Mouse (Mus musculus): ENCODE measurements around the gene Apol10a. TPM values are rescaled to one million over a fixed set of nuclear protein-coding genes. Genes with fewer than 3 reads are reported as not detected.
"Not testable (repeated sequence)": the region's sequence is repeated elsewhere in the genome, so short reads cannot be mapped to it uniquely, and the experiment has no call there.

Apol10a gene
- polyA plus RNA-seq (2015; fragmentation: Nextera tagmentation; extraction: Ambion mirVana): not detected in 2 replicates

GRCm38 (mm10) chr15:77476693-77477092, at the start of gene Apol10a:
Gene Apol10a, plus strand, starts transcription at chr15:77477047.
- H3K4me3 ChIP-seq; H3K4me2 ChIP-seq; ATAC-seq (ENCODE audit: low FRiP score, low read depth); H3K36me3 ChIP-seq; H3K27ac ChIP-seq (replicated peaks); H3K27me3 ChIP-seq; H3K9ac ChIP-seq; H3K4me1 ChIP-seq (replicated peaks); H3K9me3 ChIP-seq: not testable (repeated sequence)
- WGBS: 89% methylated on average over 2 of the region's 2 CpGs

DNA sequence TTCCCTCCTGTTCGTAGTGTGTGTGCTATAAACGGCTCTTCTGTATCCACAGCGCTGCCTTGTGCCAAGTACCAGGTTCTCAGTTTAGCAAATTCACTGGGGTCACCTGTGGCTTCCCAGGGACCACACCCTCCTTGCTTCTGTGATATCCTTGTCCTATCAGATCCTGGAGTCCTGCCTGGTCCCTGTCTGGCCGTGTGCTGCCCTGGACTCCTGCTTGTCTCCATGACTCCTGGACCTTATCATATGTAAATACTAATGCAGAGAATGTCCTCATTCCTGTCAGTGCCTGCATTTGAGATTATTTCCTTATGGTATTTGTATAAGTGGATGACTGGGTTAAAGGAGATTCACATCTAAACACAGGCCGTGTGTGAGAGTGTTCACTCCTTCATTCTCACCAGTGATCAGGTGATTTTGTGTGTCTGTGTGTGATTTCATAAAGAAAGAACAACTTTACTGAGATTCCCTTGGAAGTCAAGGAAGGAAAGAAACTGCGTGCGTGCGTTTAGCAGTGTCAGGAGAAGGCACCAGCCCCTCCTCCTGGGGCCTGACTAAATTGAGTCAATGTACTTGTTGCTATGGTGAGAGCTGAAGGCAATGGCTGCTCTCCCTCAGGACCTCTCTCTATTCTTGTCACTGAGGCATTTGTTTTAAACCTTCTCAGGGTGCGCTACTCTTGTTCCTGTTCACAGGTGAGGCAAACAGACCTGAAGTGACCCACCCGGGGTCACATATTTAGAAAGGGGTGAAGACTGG, 48.0 kb upstream of the Apol10a start:
- H3K27me3 ChIP-seq; ATAC-seq (ENCODE audit: low FRiP score, low read depth); H3K36me3 ChIP-seq; H3K4me3 ChIP-seq; H3K9ac ChIP-seq; H3K27ac ChIP-seq (replicated peaks); H3K4me2 ChIP-seq; H3K4me1 ChIP-seq (replicated peaks); H3K9me3 ChIP-seq: not testable (repeated sequence)
- WGBS: 69% methylated on average over 9 of the region's 10 CpGs

- H3K27ac ChIP-seq (replicated peaks); H3K4me3 ChIP-seq; ATAC-seq (ENCODE audit: low FRiP score, low read depth); H3K9me3 ChIP-seq; H3K4me1 ChIP-seq (replicated peaks); H3K4me2 ChIP-seq; H3K27me3 ChIP-seq; H3K9ac ChIP-seq; H3K36me3 ChIP-seq: not testable (repeated sequence)
- WGBS: 75% methylated on average over 8 of the region's 8 CpGs
These were observed 32.1 kb upstream of the Apol10a start for GRCm38 (mm10) chr15:77444746-77445145.

DNA sequence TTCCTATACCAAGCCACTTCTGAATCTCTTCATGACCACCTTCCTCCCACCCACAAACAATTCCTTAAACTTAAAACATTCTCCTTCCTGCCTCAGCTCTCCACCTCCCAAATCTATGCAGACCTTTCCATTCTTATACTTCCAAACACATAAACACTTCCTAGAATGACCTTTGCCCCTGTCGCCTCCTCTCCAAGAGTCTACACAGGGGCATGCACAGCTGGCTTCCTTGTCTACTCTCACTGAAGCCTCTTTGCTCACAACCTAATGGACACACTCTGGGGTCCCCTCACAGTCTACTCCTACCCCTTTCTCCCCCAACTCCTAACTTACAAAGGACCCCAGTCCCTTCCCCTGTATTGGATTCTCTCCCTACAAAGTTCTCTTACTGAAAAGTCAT, 31.2 kb upstream of the Apol10a start:
- not testable (repeated sequence) for H3K27ac ChIP-seq (replicated peaks); H3K9ac ChIP-seq; H3K9me3 ChIP-seq; H3K27me3 ChIP-seq; H3K4me3 ChIP-seq; H3K36me3 ChIP-seq; ATAC-seq (ENCODE audit: low FRiP score, low read depth); H3K4me1 ChIP-seq (replicated peaks); H3K4me2 ChIP-seq
- WGBS: 92% methylated on average over 1 of the region's 1 CpGs

DNA sequence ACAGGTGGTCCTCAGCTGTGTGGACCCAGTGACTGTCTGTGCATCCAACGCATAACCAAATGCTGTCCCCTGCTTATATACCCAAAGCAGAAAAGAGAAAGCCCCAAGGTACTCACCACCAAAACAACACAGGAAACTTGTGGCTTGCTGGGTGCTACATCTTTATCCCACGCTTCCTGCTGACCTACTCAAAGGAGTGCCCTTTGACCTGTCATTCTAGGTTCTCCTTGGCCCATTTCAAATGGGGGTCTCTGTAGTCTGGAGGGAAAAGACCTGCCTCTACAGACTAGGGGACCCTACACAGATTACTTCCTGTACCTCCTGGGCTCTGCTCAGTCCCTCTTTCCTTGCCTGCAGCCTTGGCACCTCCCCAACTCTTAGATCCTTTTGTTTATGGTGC, 29.5 kb upstream of the Apol10a start, which contains the start of gene Apol7b:
Apol7b (minus strand) TSS at position 101 of the 400 bp plus-strand sequence.
- WGBS: 88% methylated on average over 2 of the region's 2 CpGs
- H3K9me3 ChIP-seq; H3K27me3 ChIP-seq; H3K4me1 ChIP-seq (replicated peaks); H3K36me3 ChIP-seq; ATAC-seq (ENCODE audit: low FRiP score, low read depth); H3K4me2 ChIP-seq; H3K27ac ChIP-seq (replicated peaks); H3K9ac ChIP-seq; H3K4me3 ChIP-seq: not testable (repeated sequence)

DNA sequence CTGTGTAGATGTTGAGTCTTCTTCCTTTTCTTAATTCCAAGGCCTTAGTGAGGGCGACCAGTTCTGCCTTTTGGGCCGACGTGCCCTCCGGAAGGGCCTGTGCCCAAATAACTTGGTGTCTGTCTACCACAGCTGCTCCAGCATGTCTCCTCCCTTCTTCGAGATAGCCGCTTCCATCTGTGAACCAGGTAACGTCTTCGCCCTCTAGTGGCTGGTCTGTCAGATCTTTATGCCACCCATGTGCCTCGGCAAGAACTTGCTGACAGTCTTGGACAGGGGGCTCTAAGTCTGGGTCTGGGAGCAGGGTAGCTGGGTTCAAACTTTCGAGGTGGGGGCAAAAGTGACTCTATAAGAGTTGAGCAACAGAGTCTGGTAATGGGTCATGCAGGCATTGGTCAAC, 26.9 kb upstream of the Apol10a start:
- not testable (repeated sequence) for H3K4me2 ChIP-seq; H3K9ac ChIP-seq; H3K4me1 ChIP-seq (replicated peaks); H3K27ac ChIP-seq (replicated peaks); H3K27me3 ChIP-seq; ATAC-seq (ENCODE audit: low FRiP score, low read depth); H3K9me3 ChIP-seq; H3K36me3 ChIP-seq; H3K4me3 ChIP-seq
- 57% methylated on average over 10 of the region's 10 CpGs for WGBS

DNA sequence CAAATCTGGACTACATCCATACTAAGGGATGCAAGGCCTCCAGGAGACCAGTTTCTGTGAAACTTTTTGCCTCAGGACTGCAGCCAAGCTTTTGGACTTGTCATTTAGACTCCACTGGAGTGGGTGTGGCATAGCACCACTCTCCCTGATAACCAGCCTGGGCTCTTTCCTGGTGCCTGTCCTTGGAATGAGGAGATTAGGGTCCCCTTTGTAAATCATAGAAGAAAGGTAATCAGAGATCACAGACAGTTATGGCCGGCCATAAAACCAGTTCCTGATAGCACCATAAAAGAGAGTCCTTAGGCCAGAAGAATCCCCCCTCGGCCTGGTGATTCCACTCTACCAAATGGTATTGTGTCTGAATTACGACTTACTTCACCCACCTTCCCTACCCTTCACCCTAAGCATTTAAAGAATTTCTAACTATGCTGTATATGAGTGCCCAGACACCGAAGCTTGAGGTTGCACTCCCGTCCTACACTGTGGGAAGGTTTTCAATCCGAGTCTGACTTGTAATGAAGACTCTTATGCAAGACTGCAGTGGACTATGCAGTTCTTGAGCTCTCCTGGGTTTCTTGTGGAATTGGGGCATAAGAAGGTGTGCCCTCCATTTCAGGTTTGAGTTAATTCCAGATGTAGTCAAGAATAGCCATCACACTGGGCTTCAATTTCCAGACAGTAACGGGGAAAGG, 2.0 kb upstream of the Apol10a start:
- H3K36me3 ChIP-seq; H3K4me3 ChIP-seq; H3K27me3 ChIP-seq; H3K9ac ChIP-seq; H3K9me3 ChIP-seq; ATAC-seq (ENCODE audit: low FRiP score, low read depth); H3K4me1 ChIP-seq (replicated peaks); H3K27ac ChIP-seq (replicated peaks); H3K4me2 ChIP-seq: not testable (repeated sequence)
- WGBS: 80% methylated on average over 7 of the region's 7 CpGs

DNA sequence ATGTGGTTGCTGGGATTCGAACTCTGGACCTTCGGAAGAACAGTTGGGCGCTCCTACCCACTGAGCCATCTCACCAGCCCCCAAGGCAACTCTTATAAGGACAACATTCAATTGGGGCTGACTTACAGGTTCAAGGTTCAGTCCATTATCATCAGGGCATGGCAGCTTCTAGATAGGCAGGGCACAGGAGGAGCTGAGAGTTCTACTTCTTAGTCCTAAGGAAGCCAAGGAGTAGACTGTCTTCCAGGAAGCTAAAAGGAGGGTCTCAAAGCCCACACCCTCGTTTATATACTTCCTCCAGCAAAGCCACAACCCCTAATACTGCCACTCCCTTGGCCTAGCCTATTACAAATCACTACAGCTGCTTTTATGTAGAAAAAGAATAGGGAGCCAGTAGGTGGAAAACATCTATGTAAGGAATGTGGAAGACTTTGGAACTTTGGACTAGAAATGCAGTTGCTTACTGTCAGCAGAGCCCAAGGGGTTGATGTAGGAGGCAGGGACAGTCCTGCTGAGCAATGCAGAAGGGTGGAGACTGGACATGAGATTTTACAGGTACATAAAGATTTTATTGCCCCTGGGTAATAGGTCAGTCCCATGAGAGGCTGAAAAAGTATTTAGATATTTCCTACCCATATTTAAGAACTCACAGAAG, 5.4 kb downstream of the Apol10a start:
- Histone ChIP-seq H3K27me3 (no peaks in the 10 kb centered on the region), H3K36me3 (no peaks in the 10 kb centered on the region), H3K4me3 (no peak overlapping the region), H3K4me1 (replicated peaks) (no peaks in the 10 kb centered on the region), H3K9me3 (no peaks in the 10 kb centered on the region), H3K9ac (no peak overlapping the region), H3K4me2 (no peak overlapping the region), H3K27ac (replicated peaks) (no peak overlapping the region)
- no peak for ATAC-seq (ENCODE audit: low FRiP score, low read depth)
- WGBS: 76% methylated on average over 4 of the region's 4 CpGs

DNA sequence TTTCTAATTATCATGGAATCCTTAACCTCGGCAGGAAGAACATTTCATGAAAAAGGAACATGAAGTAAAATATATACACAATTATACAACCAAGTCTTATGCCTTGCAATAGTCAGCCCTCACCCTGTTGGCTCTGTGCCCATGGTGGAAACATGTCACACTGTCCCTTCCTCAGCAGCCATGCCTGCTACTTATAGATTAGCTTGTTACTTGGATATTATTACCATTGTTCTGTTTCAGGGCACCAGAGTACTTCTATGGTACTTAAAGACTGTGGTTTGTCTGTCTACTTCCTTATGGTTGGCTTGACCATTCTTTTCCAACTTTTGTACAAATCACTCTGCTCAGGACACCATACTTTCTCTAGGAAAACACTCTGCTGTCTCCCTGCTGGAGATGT, 16.3 kb downstream of the Apol10a start:
- H3K27ac ChIP-seq (replicated peaks); H3K4me1 ChIP-seq (replicated peaks); H3K4me2 ChIP-seq; H3K4me3 ChIP-seq; H3K9ac ChIP-seq; H3K27me3 ChIP-seq; ATAC-seq (ENCODE audit: low FRiP score, low read depth); H3K9me3 ChIP-seq; H3K36me3 ChIP-seq: not testable (repeated sequence)
- no CpG with 5 or more reads among the region's 1 CpGs for whole genome bisulfite sequencing

- WGBS: 73% methylated on average over 1 of the region's 1 CpGs
These were observed 17.8 kb downstream of the Apol10a start for GRCm38 (mm10) chr15:77494694-77495093.

GRCm38 (mm10) chr15:77507966-77508365, 31.1 kb downstream of the Apol10a start, which contains the start of gene Apol11a:
Gene Apol11a, plus strand, starts transcription at chr15:77508271.
- not testable (repeated sequence) for H3K36me3 ChIP-seq; H3K27me3 ChIP-seq; H3K9me3 ChIP-seq; H3K27ac ChIP-seq (replicated peaks); H3K4me1 ChIP-seq (replicated peaks); ATAC-seq (ENCODE audit: low FRiP score, low read depth); H3K4me2 ChIP-seq; H3K9ac ChIP-seq; H3K4me3 ChIP-seq

More at GRCm38 (mm10) chr15:77494694-77495093, 17.8 kb downstream of the Apol10a start:
- not testable (repeated sequence) for ATAC-seq (ENCODE audit: low FRiP score, low read depth); H3K27ac ChIP-seq (replicated peaks); H3K9me3 ChIP-seq; H3K4me3 ChIP-seq; H3K36me3 ChIP-seq; H3K9ac ChIP-seq; H3K27me3 ChIP-seq; H3K4me2 ChIP-seq; H3K4me1 ChIP-seq (replicated peaks)

GRCm38 (mm10) chr15:77520596-77520995, 43.7 kb downstream of the Apol10a start:
- H3K27me3 ChIP-seq; H3K9ac ChIP-seq; H3K27ac ChIP-seq (replicated peaks); H3K4me1 ChIP-seq (replicated peaks); H3K36me3 ChIP-seq; H3K4me3 ChIP-seq; ATAC-seq (ENCODE audit: low FRiP score, low read depth); H3K9me3 ChIP-seq; H3K4me2 ChIP-seq: not testable (repeated sequence)
- 75% methylated on average over 4 of the region's 4 CpGs for WGBS
